ENCODE assay signal across 42 mouse cellular contexts in genomic region chr3:105088638-105089037, GRCm38 (mm10). TPM values are rescaled to one million over a fixed set of nuclear protein-coding genes. Genes with fewer than 3 reads are reported as not detected.
"Had no signal": no experiment of that assay in that cellular context is flagged by ENCODE, and none has a peak within 500 bp of the region (broad histone marks: within the 10 kb centered on the region; RNA-seq: fewer than 3 reads in every experiment).

No protein-coding gene starts in this region.

- DNase-seq: forebrain, postnatal 0 days; gastrocnemius, postnatal 14 days; gastrocnemius, postnatal 36 days; heart, postnatal 10 days; kidney, adult 11 months; kidney, postnatal 10 days; kidney, postnatal 25 days; layer of hippocampus, adult 9-11 months; layer of hippocampus, postnatal 36 days; left cerebral cortex, postnatal 4 days; liver; liver, embryonic 13.5 days had no signal

- H3K4me2 ChIP-seq: heart, embryonic 12.5 days; hindbrain, embryonic 13.5 days; hindbrain, embryonic 15.5 days; limb, embryonic 12.5 days; liver, embryonic 11.5 days; liver, embryonic 13.5 days; liver, embryonic 15.5 days had no signal

- H3K9me3 ChIP-seq: heart, embryonic 12.5 days; hindbrain, embryonic 13.5 days; hindbrain, embryonic 15.5 days; limb, embryonic 12.5 days; liver, embryonic 13.5 days; liver, embryonic 15.5 days had no signal

- H3K27me3 ChIP-seq: heart, embryonic 12.5 days; hindbrain, embryonic 13.5 days; hindbrain, embryonic 15.5 days; limb, embryonic 12.5 days; liver, embryonic 13.5 days; liver, embryonic 15.5 days had no signal

- H3K27ac ChIP-seq: hindbrain, embryonic 13.5 days; hindbrain, embryonic 15.5 days; hindbrain, postnatal 0 days; liver, embryonic 13.5 days; liver, embryonic 15.5 days had no signal

- H3K36me3 ChIP-seq: heart, embryonic 12.5 days; hindbrain, embryonic 13.5 days; hindbrain, embryonic 15.5 days; limb, embryonic 12.5 days; liver, embryonic 13.5 days; liver, embryonic 15.5 days had no signal

- H3K9ac ChIP-seq: forebrain, postnatal 0 days; heart, embryonic 12.5 days; hindbrain, embryonic 13.5 days; hindbrain, embryonic 15.5 days; limb, embryonic 12.5 days; liver, embryonic 13.5 days; liver, embryonic 15.5 days had no signal

- H3K4me1 ChIP-seq: liver, embryonic 13.5 days; liver, embryonic 15.5 days had no signal

- H3K4me3 ChIP-seq: heart, embryonic 12.5 days; hindbrain, embryonic 13.5 days; hindbrain, embryonic 15.5 days; limb, embryonic 12.5 days; liver, embryonic 13.5 days; liver, embryonic 15.5 days had no signal

- ATAC-seq: forebrain, postnatal 0 days; hindbrain, postnatal 0 days; intestine, embryonic 16.5 days had no signal

RNA-seq across cellular contexts. Expression of gene 4930564D02Rik, which starts 22.0 kb away (rescaled TPM):
- total RNA-seq: forebrain, postnatal 0 days; gastrocnemius, adult 18-20 months; gastrocnemius, adult 8-10 months; gastrocnemius, postnatal 14 days; gastrocnemius, postnatal 36 days; heart, adult 18-20 months; heart, adult 8-10 months; heart, postnatal 10 days; heart, postnatal 25 days; hematopoietic stem cell, adult 5-6 weeks; hindbrain, postnatal 0 days; layer of hippocampus, adult 18-20 months; layer of hippocampus, adult 8-10 months; layer of hippocampus, postnatal 14 days; layer of hippocampus, postnatal 36 days; left cerebral cortex, adult 18-20 months; left cerebral cortex, adult 8-10 months; left cerebral cortex, postnatal 10 days; left cerebral cortex, postnatal 25 days; left cerebral cortex, postnatal 4 days had no signal
- polyA plus RNA-seq: forebrain, postnatal 0 days; gonadal fat pad, adult 2 months; heart, embryonic 12.5 days; heart, embryonic 14.5 days; heart, embryonic 16.5 days; hindbrain, embryonic 11.5 days; hindbrain, embryonic 13.5 days; hindbrain, embryonic 15.5 days; hindbrain, postnatal 0 days; intestine, embryonic 14.5 days; intestine, embryonic 16.5 days; kidney, embryonic 14.5 days; kidney, embryonic 16.5 days; large intestine, adult 2 months; limb, embryonic 12.5 days; limb, embryonic 14.5 days; liver, embryonic 11.5 days; liver, embryonic 13.5 days; liver, embryonic 15.5 days had no signal
